Mouse (Mus musculus) common myeloid progenitor, adult 5-6 weeks (primary cell): ENCODE measurements around the gene Mei1. TPM values are rescaled to one million over a fixed set of nuclear protein-coding genes. Genes with fewer than 3 reads are reported as not detected.

ENCODE experiments used
- ATAC-seq: replicated peaks from 2 replicates; pipeline ENCODE4 v1.8.0; 2016; ENCODE audit warnings: low read depth, mild to moderate bottlenecking, moderate TSS enrichment, inconsistent platforms; ENCODE audit not compliant: poor library complexity, severe bottlenecking
- total RNA-seq: library from RNA; stranded (forward); fragments of 200-1000, 187-1606 nt; gene quantifications from 2 replicates; pipeline ENCODE4 v1.2.3, GENCODE M21; 2017

Mei1 gene
- total RNA-seq, 1 experiment from 2014 or later: not detected

GRCm38 (mm10) chr15:82146770-82147610, 77.2 kb downstream of the Mei1 start, which contains the start of gene Srebf2:
Gene Srebf2 (plus strand): TSS chr15:82147181.
- peak; percentile 92 for ATAC-seq

- ATAC-seq: no peak
These were observed 77.9 kb downstream of the Mei1 start for GRCm38 (mm10) chr15:82147611-82148111.

- ATAC-seq: no peak
These were observed 78.7 kb downstream of the Mei1 start for GRCm38 (mm10) chr15:82148510-82148911.

- ATAC-seq: no peak
These were observed 80.2 kb downstream of the Mei1 start for GRCm38 (mm10) chr15:82150042-82150441.

GRCm38 (mm10) chr15:82151176-82151575, 81.4 kb downstream of the Mei1 start:
- ATAC-seq: no peak

- ATAC-seq: peak; percentile 23; the same call in 1 of the 2 replicates
These were observed 82.2 kb downstream of the Mei1 start for GRCm38 (mm10) chr15:82152022-82152421.

GRCm38 (mm10) chr15:82152435-82152834, 82.6 kb downstream of the Mei1 start:
- ATAC-seq: no peak

GRCm38 (mm10) chr15:82156298-82156697, 86.5 kb downstream of the Mei1 start:
- no peak for ATAC-seq

GRCm38 (mm10) chr15:82156902-82157301, 87.1 kb downstream of the Mei1 start:
- peak; percentile 75 for ATAC-seq

GRCm38 (mm10) chr15:82158243-82159035, 88.6 kb downstream of the Mei1 start:
- ATAC-seq: no peak

GRCm38 (mm10) chr15:82159471-82159870, 89.7 kb downstream of the Mei1 start:
- ATAC-seq: no peak

- ATAC-seq: no peak
These were observed 91.2 kb downstream of the Mei1 start for GRCm38 (mm10) chr15:82160731-82161640.

GRCm38 (mm10) chr15:82161965-82162600, 92.3 kb downstream of the Mei1 start:
- ATAC-seq: no peak

GRCm38 (mm10) chr15:82163356-82164060, 93.7 kb downstream of the Mei1 start:
- ATAC-seq: peak; percentile 20

GRCm38 (mm10) chr15:82164061-82164399, 94.2 kb downstream of the Mei1 start:
- ATAC-seq: peak; percentile 27; the same call in 1 of the 2 replicates

GRCm38 (mm10) chr15:82164496-82164895, 94.7 kb downstream of the Mei1 start:
- no peak for ATAC-seq

- ATAC-seq: peak; percentile 62
These were observed 95.8 kb downstream of the Mei1 start for GRCm38 (mm10) chr15:82165332-82166239.
